Mouse (Mus musculus) liver, embryonic 14.5 days (tissue): ENCODE data around the gene Kcnj15.

ENCODE experiments used
- CTCF ChIP-seq: IDR thresholded peaks from 2 replicates; pipeline ENCODE4 v1.5.1; 2016; ENCODE audit warnings: antibody characterized with exemption, low read depth, control low read depth
- EP300 ChIP-seq: IDR thresholded peaks from 2 replicates; pipeline ENCODE4 v1.6.1; 2016; ENCODE audit warnings: antibody characterized with exemption, low read depth

DNA sequence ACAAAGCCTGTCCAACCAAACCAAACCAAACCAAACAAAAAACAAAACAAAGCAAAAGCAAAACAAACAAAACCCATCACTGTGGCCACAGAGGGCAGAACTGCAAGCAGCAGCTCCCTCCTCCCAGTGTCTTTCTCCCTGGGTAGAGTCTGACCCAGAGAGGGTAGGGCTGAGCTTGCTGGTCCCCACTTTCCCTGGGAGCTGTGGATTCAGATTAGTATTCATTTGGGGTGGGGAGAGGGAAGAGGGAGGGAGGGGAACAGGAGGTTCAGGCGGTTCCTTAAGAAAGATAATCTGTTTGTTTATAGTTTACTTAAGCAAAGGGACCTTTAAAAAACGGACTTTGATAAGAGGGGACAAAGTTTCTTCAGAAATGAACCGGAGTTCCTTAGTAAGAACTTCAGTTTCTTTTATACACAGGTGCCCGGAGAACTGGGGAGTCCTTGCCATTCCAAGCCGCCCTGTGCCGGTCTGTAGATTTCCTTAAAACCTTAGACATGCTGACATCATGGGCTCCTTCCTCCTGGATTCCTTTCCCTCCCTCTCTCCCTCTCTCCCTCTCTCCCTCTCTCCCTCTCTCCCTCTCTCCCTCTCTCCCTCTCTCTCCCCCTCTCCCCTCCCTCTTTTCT lies at the start of gene Kcnj15:
- TF ChIP-seq CTCF (no peak), EP300 (no peak)
